Mouse (Mus musculus) thymus, postnatal 14 days (tissue): ENCODE results near the gene Dok3.

ENCODE experiments used
- DNase-seq: peaks from one replicate; pipeline ENCODE4 v3.0.0; 2021

Dok3 gene

DNA sequence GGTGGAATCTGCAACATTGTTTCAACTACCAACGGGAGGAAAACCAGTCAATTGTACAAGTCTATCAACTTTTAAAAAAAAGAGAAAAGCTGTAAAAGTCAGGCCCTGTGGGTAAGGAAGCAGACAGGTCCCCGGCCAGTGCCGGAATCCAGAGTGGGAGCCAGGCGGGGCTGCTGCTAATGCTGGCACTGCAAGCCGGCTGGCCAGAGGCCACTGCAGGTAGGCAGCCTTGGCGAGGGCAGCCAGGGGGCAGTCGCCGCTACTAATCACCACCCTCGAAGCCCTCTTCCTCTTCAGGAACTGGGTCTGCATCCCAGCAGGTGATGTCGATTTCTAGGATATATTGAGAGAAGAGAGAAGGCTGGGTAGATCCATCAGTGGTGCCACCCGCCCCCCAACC is 55.1 kb downstream of the Dok3 start:
- DNase-seq: no peak
